Mouse (Mus musculus): ENCODE measurements around the gene Scaf8. TPM values are rescaled to one million over a fixed set of nuclear protein-coding genes. Genes with fewer than 3 reads are reported as not detected.

Gene Scaf8
- polyA plus RNA-seq, 1 experiment: 15.8 TPM

- Histone ChIP-seq H3K27ac (ENCODE audit: control insufficient read depth, insufficient read depth, low read depth, low read length, poor library complexity) (no peak overlapping the region), H3K4me3 (replicated peaks; ENCODE audit: control insufficient read depth, low read depth, low read length) (no peak overlapping the region), H3K4me1 (ENCODE audit: control insufficient read depth, insufficient read depth, low read length) (no peaks in the 10 kb centered on the region)
- TF ChIP-seq POLR2A (IDR thresholded peaks at IDR 0.05; ENCODE audit: borderline replicate concordance, control insufficient read depth, low read depth, low read length): no peak
- TF ChIP-seq CTCF (IDR thresholded peaks at IDR 0.05; ENCODE audit: control insufficient read depth, insufficient read depth, low read length): no peak
- 92% methylated on average over 7 of the region's 7 CpGs for WGBS
Measured at GRCm38 (mm10) chr17:3218364-3218763, 103.6 kb downstream of the Scaf8 start.

GRCm38 (mm10) chr17:3218916-3219315 is 104.1 kb downstream of the Scaf8 start:
- 70% methylated on average over 5 of the region's 5 CpGs for WGBS
- no peaks in the 10 kb centered on the region for H3K4me1 ChIP-seq (ENCODE audit: control insufficient read depth, insufficient read depth, low read length)
- no peak for TF ChIP-seq POLR2A (IDR thresholded peaks at IDR 0.05; ENCODE audit: borderline replicate concordance, control insufficient read depth, low read depth, low read length)
- no peak for TF ChIP-seq CTCF (IDR thresholded peaks at IDR 0.05; ENCODE audit: control insufficient read depth, insufficient read depth, low read length)
- H3K4me3 ChIP-seq (replicated peaks; ENCODE audit: control insufficient read depth, low read depth, low read length): no peak overlapping the region
- H3K27ac ChIP-seq (ENCODE audit: control insufficient read depth, insufficient read depth, low read depth, low read length, poor library complexity): no peak overlapping the region

- Histone ChIP-seq H3K4me1 (ENCODE audit: control insufficient read depth, insufficient read depth, low read length) (no peaks in the 10 kb centered on the region), H3K4me3 (replicated peaks; ENCODE audit: control insufficient read depth, low read depth, low read length) (no peak overlapping the region), H3K27ac (ENCODE audit: control insufficient read depth, insufficient read depth, low read depth, low read length, poor library complexity) (no peak overlapping the region)
- TF ChIP-seq CTCF (IDR thresholded peaks at IDR 0.05; ENCODE audit: control insufficient read depth, insufficient read depth, low read length) (no peak), POLR2A (IDR thresholded peaks at IDR 0.05; ENCODE audit: borderline replicate concordance, control insufficient read depth, low read depth, low read length) (no peak)
- WGBS: 12% methylated on average over 11 of the region's 11 CpGs
Measured at GRCm38 (mm10) chr17:3220201-3220600, 105.4 kb downstream of the Scaf8 start.

- Histone ChIP-seq H3K4me1 (ENCODE audit: control insufficient read depth, insufficient read depth, low read length) (no peaks in the 10 kb centered on the region), H3K27ac (ENCODE audit: control insufficient read depth, insufficient read depth, low read depth, low read length, poor library complexity) (no peak overlapping the region), H3K4me3 (replicated peaks; ENCODE audit: control insufficient read depth, low read depth, low read length) (no peak overlapping the region)
- TF ChIP-seq CTCF (IDR thresholded peaks at IDR 0.05; ENCODE audit: control insufficient read depth, insufficient read depth, low read length) (no peak), POLR2A (IDR thresholded peaks at IDR 0.05; ENCODE audit: borderline replicate concordance, control insufficient read depth, low read depth, low read length) (no peak)
- WGBS: 54% methylated on average over 2 of the region's 2 CpGs
Measured at GRCm38 (mm10) chr17:3223071-3223470, 108.3 kb downstream of the Scaf8 start.

- 37% methylated on average over 3 of the region's 3 CpGs for whole genome bisulfite sequencing
- H3K4me1 ChIP-seq (ENCODE audit: control insufficient read depth, insufficient read depth, low read length): no peaks in the 10 kb centered on the region
- H3K4me3 ChIP-seq (replicated peaks; ENCODE audit: control insufficient read depth, low read depth, low read length): no peak overlapping the region
- TF ChIP-seq POLR2A (IDR thresholded peaks at IDR 0.05; ENCODE audit: borderline replicate concordance, control insufficient read depth, low read depth, low read length) (no peak), CTCF (IDR thresholded peaks at IDR 0.05; ENCODE audit: control insufficient read depth, insufficient read depth, low read length) (no peak)
- H3K27ac ChIP-seq (ENCODE audit: control insufficient read depth, insufficient read depth, low read depth, low read length, poor library complexity): no peak overlapping the region
Measured at GRCm38 (mm10) chr17:3223721-3224120, 108.9 kb downstream of the Scaf8 start.

GRCm38 (mm10) chr17:3224383-3225106 is 109.8 kb downstream of the Scaf8 start:
- 49% methylated on average over 4 of the region's 4 CpGs for WGBS
- Histone ChIP-seq H3K4me3 (replicated peaks; ENCODE audit: control insufficient read depth, low read depth, low read length) (no peak overlapping the region), H3K4me1 (ENCODE audit: control insufficient read depth, insufficient read depth, low read length) (no peaks in the 10 kb centered on the region), H3K27ac (ENCODE audit: control insufficient read depth, insufficient read depth, low read depth, low read length, poor library complexity) (no peak overlapping the region)
- no peak for TF ChIP-seq POLR2A (IDR thresholded peaks at IDR 0.05; ENCODE audit: borderline replicate concordance, control insufficient read depth, low read depth, low read length)
- peak; percentile 99 for TF ChIP-seq CTCF (IDR thresholded peaks at IDR 0.05; ENCODE audit: control insufficient read depth, insufficient read depth, low read length)

GRCm38 (mm10) chr17:3230231-3231000 is 115.6 kb downstream of the Scaf8 start:
- no peaks in the 10 kb centered on the region for H3K4me1 ChIP-seq (ENCODE audit: control insufficient read depth, insufficient read depth, low read length)
- TF ChIP-seq CTCF (IDR thresholded peaks at IDR 0.05; ENCODE audit: control insufficient read depth, insufficient read depth, low read length) (peak; percentile 81), POLR2A (IDR thresholded peaks at IDR 0.05; ENCODE audit: borderline replicate concordance, control insufficient read depth, low read depth, low read length) (no peak)
- H3K4me3 ChIP-seq (replicated peaks; ENCODE audit: control insufficient read depth, low read depth, low read length): no peak overlapping the region
- no peak overlapping the region for H3K27ac ChIP-seq (ENCODE audit: control insufficient read depth, insufficient read depth, low read depth, low read length, poor library complexity)
- WGBS: 61% methylated on average over 17 of the region's 17 CpGs

- Histone ChIP-seq H3K27ac (ENCODE audit: control insufficient read depth, insufficient read depth, low read depth, low read length, poor library complexity) (no peak overlapping the region), H3K4me3 (replicated peaks; ENCODE audit: control insufficient read depth, low read depth, low read length) (no peak overlapping the region)
- 84% methylated on average over 5 of the region's 5 CpGs for WGBS
Measured at GRCm38 (mm10) chr17:3232626-3233025, 117.9 kb downstream of the Scaf8 start.

More at GRCm38 (mm10) chr17:3232626-3233025, 117.9 kb downstream of the Scaf8 start:
- no peaks in the 10 kb centered on the region for H3K4me1 ChIP-seq (ENCODE audit: control insufficient read depth, insufficient read depth, low read length)
- TF ChIP-seq POLR2A (IDR thresholded peaks at IDR 0.05; ENCODE audit: borderline replicate concordance, control insufficient read depth, low read depth, low read length): no peak
- no peak for TF ChIP-seq CTCF (IDR thresholded peaks at IDR 0.05; ENCODE audit: control insufficient read depth, insufficient read depth, low read length)
